Comparison of ENCODE assay signal across 23 mouse cellular contexts in the genomic region with DNA sequence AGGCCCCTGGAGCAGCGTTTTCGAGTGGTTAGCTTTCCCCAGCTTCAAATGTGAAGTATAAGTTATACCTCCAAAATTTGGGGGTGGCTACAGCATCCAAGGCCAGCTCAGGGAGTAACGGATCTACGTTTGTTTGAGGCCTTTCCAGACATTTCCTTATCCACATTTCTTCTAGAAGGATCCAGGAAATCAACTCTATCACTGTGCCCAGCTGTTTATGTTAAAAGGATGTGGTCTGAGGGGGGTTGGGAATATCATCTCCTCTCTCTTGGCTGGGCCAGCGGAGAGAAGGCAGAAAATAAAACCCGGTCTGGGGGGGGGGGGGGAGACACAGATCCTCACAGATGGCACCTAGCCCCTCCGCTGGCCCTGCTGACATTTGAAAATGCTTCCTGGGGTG.
DNase-seq lines count a peak whose midpoint lies in the region; ATAC-seq and TF ChIP-seq lines count a peak whose summit lies in the region.
"Had no signal": no experiment of that assay in that cellular context is flagged by ENCODE, and none has a peak within 500 bp of the region (broad histone marks: within the 10 kb centered on the region; RNA-seq: fewer than 3 reads in every experiment).

No protein-coding gene starts in this region.

- no peak for TF ChIP-seq CTCF in kidney, postnatal 0 days (IDR thresholded peaks at IDR 0.05; ENCODE audit: low read depth)
- no peak for TF ChIP-seq CTCF in kidney, adult 2 months (conservative IDR thresholded peaks at IDR 0.05; ENCODE audit: insufficient read depth, insufficient read length, low read depth, low read length)
- no peak for TF ChIP-seq CTCF in lung, adult 2 months (IDR thresholded peaks at IDR 0.05; ENCODE audit: insufficient read depth, low read length)
- TF ChIP-seq CTCF in stomach, postnatal 0 days (IDR thresholded peaks at IDR 0.05; ENCODE audit: low read depth) = no peak

- H3K4me1 ChIP-seq in kidney, postnatal 0 days (replicated peaks; ENCODE audit: insufficient read depth, low read length) = no peaks in the 10 kb centered on the region
- no peaks in the 10 kb centered on the region for H3K4me1 ChIP-seq in kidney, adult 2 months (ENCODE audit: control insufficient read depth, insufficient read depth, low read length)
- peaks cover 22% of the 10 kb centered on the region for H3K4me1 ChIP-seq in lung, embryonic 16.5 days (replicated peaks; ENCODE audit: control insufficient read depth, insufficient read depth, low read length)
- H3K4me1 ChIP-seq in lung, adult 2 months (ENCODE audit: control insufficient read depth, insufficient read depth, low read length) = 0 out of 2 replicates have a peak, but pooled peaks cover 2% of the 10 kb centered on the region
- H3K4me1 ChIP-seq in stomach, embryonic 15.5 days = peaks cover 19% of the 10 kb centered on the region
- H3K4me1 ChIP-seq in stomach, postnatal 0 days (replicated peaks; ENCODE audit: control insufficient read depth, insufficient read depth) = no peaks in the 10 kb centered on the region

- H3K27me3 ChIP-seq in kidney, postnatal 0 days (ENCODE audit: insufficient read depth, low read length) = no peaks in the 10 kb centered on the region
- no peaks in the 10 kb centered on the region for H3K27me3 ChIP-seq in kidney, adult 2 months (replicated peaks; ENCODE audit: control insufficient read depth, insufficient read depth, low read length)
- H3K27me3 ChIP-seq in lung, embryonic 16.5 days (ENCODE audit: control insufficient read depth, insufficient read depth, low read depth, low read length) = no peaks in the 10 kb centered on the region
- no peaks in the 10 kb centered on the region for H3K27me3 ChIP-seq in stomach, embryonic 15.5 days (replicated peaks)
- H3K27me3 ChIP-seq in stomach, postnatal 0 days (ENCODE audit: control insufficient read depth, insufficient read depth, low read length) = no peaks in the 10 kb centered on the region
- H3K27me3 ChIP-seq: embryonic facial prominence, embryonic 15.5 days; heart, embryonic 15.5 days; Patski had no signal

- WGBS in kidney, postnatal 0 days = 66% methylated on average over 6 of the region's 7 CpGs
- WGBS in kidney, adult 2 months = 69% methylated on average over 7 of the region's 7 CpGs
- 46% methylated on average over 7 of the region's 7 CpGs for WGBS in lung, embryonic 16.5 days
- WGBS in lung, adult 2 months = 57% methylated on average over 7 of the region's 7 CpGs
- WGBS in stomach, embryonic 15.5 days = 59% methylated on average over 7 of the region's 7 CpGs
- 55% methylated on average over 6 of the region's 7 CpGs for WGBS in stomach, postnatal 0 days

- DNase-seq in kidney, postnatal 0 days (ENCODE audit: low spot score) = peak; percentile 46
- DNase-seq in kidney, adult 2 months = no peak
- no peak for DNase-seq in lung, adult 2 months
- DNase-seq in stomach, postnatal 0 days (ENCODE audit: low spot score) = no peak
- DNase-seq in ovary, postnatal 14 days (ENCODE audit: low spot score) = no peak
- DNase-seq: adrenal gland, postnatal 14 days; cerebellum, adult 11-12 months; cerebellum, adult 9-10 months; cerebellum, postnatal 25 days; gastrocnemius, postnatal 14 days; heart, adult 2 months; heart, postnatal 14 days had no signal

- H3K36me3 ChIP-seq in kidney, postnatal 0 days (ENCODE audit: insufficient read depth, low read length) = no peaks in the 10 kb centered on the region
- H3K36me3 ChIP-seq in kidney, adult 2 months (ENCODE audit: control insufficient read depth, insufficient read depth, low read length) = no peaks in the 10 kb centered on the region
- H3K36me3 ChIP-seq in lung, embryonic 16.5 days (ENCODE audit: control insufficient read depth, insufficient read depth, low read length) = no peaks in the 10 kb centered on the region
- no peaks in the 10 kb centered on the region for H3K36me3 ChIP-seq in stomach, embryonic 15.5 days
- H3K36me3 ChIP-seq in stomach, postnatal 0 days (ENCODE audit: control insufficient read depth, insufficient read depth, low read length) = no peaks in the 10 kb centered on the region
- H3K36me3 ChIP-seq: embryonic facial prominence, embryonic 15.5 days; forebrain, embryonic 10.5 days; heart, embryonic 15.5 days had no signal

- H3K9me3 ChIP-seq in kidney, postnatal 0 days (replicated peaks; ENCODE audit: low read length) = no peaks in the 10 kb centered on the region
- no peaks in the 10 kb centered on the region for H3K9me3 ChIP-seq in lung, embryonic 16.5 days (ENCODE audit: control insufficient read depth, low read length)
- no peaks in the 10 kb centered on the region for H3K9me3 ChIP-seq in stomach, embryonic 15.5 days
- H3K9me3 ChIP-seq in stomach, postnatal 0 days (ENCODE audit: control insufficient read depth, low read length) = no peaks in the 10 kb centered on the region
- H3K9me3 ChIP-seq: embryonic facial prominence, embryonic 15.5 days; forebrain, embryonic 10.5 days; heart, embryonic 15.5 days had no signal

- no peak for TF ChIP-seq POLR2A in kidney, adult 2 months (IDR thresholded peaks at IDR 0.05; ENCODE audit: low read depth, low read length)
- TF ChIP-seq POLR2A in lung, adult 2 months (IDR thresholded peaks at IDR 0.05; ENCODE audit: borderline replicate concordance, extremely low read depth, low read depth, low read length) = no peak

- H3K27ac ChIP-seq in kidney, postnatal 0 days = no peak overlapping the region
- no peak overlapping the region for H3K27ac ChIP-seq in kidney, adult 2 months (ENCODE audit: insufficient read depth, low read depth, low read length)
- peak overlapping the region; percentile 48; the same call in 1 of the 2 replicates for H3K27ac ChIP-seq in lung, embryonic 16.5 days (ENCODE audit: low read length)
- 0 out of 2 replicates have a peak overlapping the region, but pooled peaks have one; percentile 5 for H3K27ac ChIP-seq in stomach, embryonic 15.5 days
- H3K27ac ChIP-seq in stomach, postnatal 0 days (replicated peaks) = no peak overlapping the region; the same call in 1 of the 2 replicates
- H3K27ac ChIP-seq: forebrain, embryonic 10.5 days; heart, adult 2 months; heart, embryonic 15.5 days; hindbrain, embryonic 14.5 days had no signal

- ATAC-seq in kidney, postnatal 0 days (replicated peaks; ENCODE audit: low FRiP score, low read depth) = no peak
- ATAC-seq in lung, embryonic 16.5 days (ENCODE audit: low read depth) = peak; percentile 39; the same call in 1 of the 2 replicates
- ATAC-seq in stomach, embryonic 15.5 days (ENCODE audit: insufficient read depth, low FRiP score, low read depth) = no peak
- ATAC-seq in stomach, postnatal 0 days (ENCODE audit: low FRiP score, low TSS enrichment) = no peak
- ATAC-seq: activated CD4-positive, CD25-positive, alpha-beta regulatory T cell, adult 4 months; forebrain, embryonic 14.5 days; Patski had no signal

- H3K9ac ChIP-seq in kidney, postnatal 0 days (ENCODE audit: low read depth, low read length) = no peak overlapping the region
- H3K9ac ChIP-seq in lung, embryonic 16.5 days (ENCODE audit: low read length) = no peak overlapping the region
- no peak overlapping the region for H3K9ac ChIP-seq in stomach, embryonic 15.5 days
- H3K9ac ChIP-seq in stomach, postnatal 0 days (ENCODE audit: low read length) = no peak overlapping the region
- H3K9ac ChIP-seq: embryonic facial prominence, embryonic 15.5 days; heart, embryonic 15.5 days; hindbrain, embryonic 14.5 days had no signal

- no peak overlapping the region for H3K4me3 ChIP-seq in kidney, postnatal 0 days (replicated peaks; ENCODE audit: low read depth, low read length)
- H3K4me3 ChIP-seq in kidney, adult 2 months (ENCODE audit: insufficient read depth, low read depth, low read length) = no peak overlapping the region
- no peak overlapping the region for H3K4me3 ChIP-seq in lung, embryonic 16.5 days (ENCODE audit: low read length)
- H3K4me3 ChIP-seq in lung, adult 2 months (replicated peaks; ENCODE audit: extremely low read depth, low read depth, low read length) = no peak overlapping the region
- no peak overlapping the region for H3K4me3 ChIP-seq in stomach, embryonic 15.5 days (replicated peaks)
- H3K4me3 ChIP-seq in stomach, postnatal 0 days (ENCODE audit: low read depth, low read length) = no peak overlapping the region
- H3K4me3 ChIP-seq: embryonic facial prominence, embryonic 15.5 days; erythroblast, embryonic 14.5 days; forebrain, embryonic 10.5 days; heart, adult 2 months; heart, embryonic 15.5 days had no signal

- TF ChIP-seq EP300 in stomach, postnatal 0 days (optimal IDR thresholded peaks at IDR 0.05) = no peak

- no peak overlapping the region for H3K4me2 ChIP-seq in kidney, postnatal 0 days (ENCODE audit: low read length)
- 0 out of 2 replicates have a peak overlapping the region, but pooled peaks have one; percentile 4 for H3K4me2 ChIP-seq in lung, embryonic 16.5 days (ENCODE audit: low read depth, low read length)
- H3K4me2 ChIP-seq in stomach, embryonic 15.5 days = no peak overlapping the region
- H3K4me2 ChIP-seq in stomach, postnatal 0 days (replicated peaks; ENCODE audit: low read depth) = no peak overlapping the region
- H3K4me2 ChIP-seq: embryonic facial prominence, embryonic 15.5 days; heart, embryonic 11.5 days; heart, embryonic 15.5 days; hindbrain, embryonic 14.5 days had no signal

Comparison
In these comparisons a context has a peak if more than half of its experiments do, and no peak if none do; other contexts are left out.
1. H3K27ac ChIP-seq: peak in lung, embryonic 16.5 days (single experiment) and stomach, embryonic 15.5 days (single experiment); none in kidney, postnatal 0 days (single experiment), kidney, adult 2 months (single experiment) and stomach, postnatal 0 days (single experiment).